Mouse (Mus musculus): ENCODE measurements around the gene Pten. TPM values are rescaled to one million over a fixed set of nuclear protein-coding genes. Genes with fewer than 3 reads are reported as not detected.

The Pten gene
- total and polyA plus RNA-seq, 3 experiments, result 24.1 to 41.5 (median 36.8) TPM

GRCm38 (mm10) chr19:32800557-32800956 is 43.3 kb downstream of the Pten start:
- in situ Hi-C loops (cut with MboI; ENCODE audit: low pct_ligation_motif_present, low pct_unique_long_range_greater_than_20kb, low sequenced_read_pairs), result no loop called here
- DNase-seq (ENCODE audit: extremely low read depth), result no peak
- H3K36me3 ChIP-seq (replicated peaks in 1 of 2; ENCODE audit: control insufficient read depth in 1 of 2, insufficient read depth in 1 of 2, low read length in 1 of 2), result peaks cover 37 to 78% of the 10 kb centered on the region in 2 experiments

DNA sequence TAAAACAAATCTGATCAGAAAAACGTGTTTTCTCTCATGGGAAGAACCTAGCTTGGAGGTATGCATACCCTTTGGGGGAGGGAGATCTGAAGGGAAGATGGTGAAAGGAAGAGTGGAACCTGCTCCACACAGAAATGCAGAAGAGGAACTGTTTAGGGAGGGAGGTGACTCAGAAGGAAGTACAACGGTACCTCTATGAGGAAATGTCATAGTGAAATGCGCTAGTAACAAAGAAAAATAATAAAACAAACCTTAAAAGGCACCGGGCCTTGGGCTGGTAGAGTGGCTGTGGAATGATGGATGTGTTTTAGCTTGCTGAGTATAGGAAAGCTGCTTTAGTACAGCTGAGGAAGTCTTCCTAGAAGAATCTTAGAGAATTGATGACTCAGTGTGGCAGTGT is 47.4 kb downstream of the Pten start:
- Histone ChIP-seq H3K4me3 (replicated peaks in 1 of 3; ENCODE audit: low read depth in 2 of 3, low read length in 2 of 3, poor library complexity in 1 of 3) (no peak overlapping the region), H3K9ac (ENCODE audit: insufficient read depth, low read depth) (no peak overlapping the region), H3K79me2 (replicated peaks; ENCODE audit: control insufficient read depth, extremely low read depth, insufficient read depth, poor library complexity, severe bottlenecking) (peaks cover 41% of the 10 kb centered on the region), H3K9me3 (replicated peaks; ENCODE audit: low read length) (no peaks in the 10 kb centered on the region), H3K27me3 (replicated peaks) (no peaks in the 10 kb centered on the region), H3K36me3 (replicated peaks in 1 of 2; ENCODE audit: control insufficient read depth in 1 of 2, insufficient read depth in 1 of 2, low read length in 1 of 2) (peaks cover 25 to 70% of the 10 kb centered on the region in 2 experiments), H3K4me2 (ENCODE audit: insufficient read depth, low read depth, poor library complexity, severe bottlenecking) (no peak overlapping the region), H3K4me1 (ENCODE audit: control insufficient read depth in 1 of 2, insufficient read depth in 2 of 2) (peaks cover 9 to 37% of the 10 kb centered on the region in 2 experiments; a peak in 3 of 4 replicates), H3K27ac (ENCODE audit: insufficient read depth, low read depth) (no peak overlapping the region)
- dilution Hi-C loops (cut with MboI; ENCODE audit: extremely low pct_ligation_motif_present, extremely low pct_unique_long_range_greater_than_20kb, low sequenced_read_pairs), result no loop called here
- TF ChIP-seq IRF4 (IDR thresholded peaks at IDR 0.05; ENCODE audit: low read depth, low read length) (no peak), ETS1 (conservative IDR thresholded peaks at IDR 0.05; ENCODE audit: low read depth, low read length) (no peak), ZMIZ1 (IDR thresholded peaks at IDR 0.05; ENCODE audit: low read depth, low read length) (no peak), PAX5 (IDR thresholded peaks at IDR 0.05; ENCODE audit: low read length) (no peak), USF2 (conservative IDR thresholded peaks at IDR 0.05; ENCODE audit: low read depth, low read length) (no peak), CTCF (conservative IDR thresholded peaks at IDR 0.05 in 1 of 2, IDR thresholded peaks at IDR 0.05 in 1 of 2; ENCODE audit: low read depth in 2 of 2, low read length in 2 of 2) (no peak), TBP (conservative IDR thresholded peaks at IDR 0.05; ENCODE audit: low read depth, low read length) (no peak), BHLHE40 (IDR thresholded peaks at IDR 0.05; ENCODE audit: low read depth, low read length) (no peak), RAD21 (IDR thresholded peaks at IDR 0.05; ENCODE audit: low read depth, low read length) (no peak), MAZ (IDR thresholded peaks at IDR 0.05; ENCODE audit: low read depth, low read length) (no peak), KAT2A (IDR thresholded peaks at IDR 0.05; ENCODE audit: insufficient replicate concordance, low read length) (no peak)
- DNase-seq (ENCODE audit: extremely low read depth), result no peak
- in situ Hi-C loops (cut with MboI; ENCODE audit: low pct_ligation_motif_present, low pct_unique_long_range_greater_than_20kb, low sequenced_read_pairs), result no loop called here

More at GRCm38 (mm10) chr19:32800557-32800956, 43.3 kb downstream of the Pten start:
- Histone ChIP-seq H3K4me3 (replicated peaks in 1 of 3; ENCODE audit: low read depth in 2 of 3, low read length in 2 of 3, poor library complexity in 1 of 3) (no peak overlapping the region), H3K9me3 (replicated peaks; ENCODE audit: low read length) (no peaks in the 10 kb centered on the region), H3K4me2 (ENCODE audit: insufficient read depth, low read depth, poor library complexity, severe bottlenecking) (no peak overlapping the region), H3K4me1 (ENCODE audit: control insufficient read depth in 1 of 2, insufficient read depth in 2 of 2) (peaks cover 2 to 16% of the 10 kb centered on the region in 2 experiments; a peak in 3 of 4 replicates), H3K9ac (ENCODE audit: insufficient read depth, low read depth) (no peak overlapping the region), H3K27me3 (replicated peaks) (no peaks in the 10 kb centered on the region), H3K27ac (ENCODE audit: insufficient read depth, low read depth) (no peak overlapping the region), H3K79me2 (replicated peaks; ENCODE audit: control insufficient read depth, extremely low read depth, insufficient read depth, poor library complexity, severe bottlenecking) (peaks cover 44% of the 10 kb centered on the region)
- dilution Hi-C loops (cut with MboI; ENCODE audit: extremely low pct_ligation_motif_present, extremely low pct_unique_long_range_greater_than_20kb, low sequenced_read_pairs), result no loop called here
- no peak for TF ChIP-seq GABPA (IDR thresholded peaks at IDR 0.05; ENCODE audit: insufficient replicate concordance, low read depth, low read length)
- no peak for TF ChIP-seq PAX5 (IDR thresholded peaks at IDR 0.05; ENCODE audit: low read length)
- TF ChIP-seq MXI1 (IDR thresholded peaks at IDR 0.05; ENCODE audit: low read depth, low read length), result no peak

DNA sequence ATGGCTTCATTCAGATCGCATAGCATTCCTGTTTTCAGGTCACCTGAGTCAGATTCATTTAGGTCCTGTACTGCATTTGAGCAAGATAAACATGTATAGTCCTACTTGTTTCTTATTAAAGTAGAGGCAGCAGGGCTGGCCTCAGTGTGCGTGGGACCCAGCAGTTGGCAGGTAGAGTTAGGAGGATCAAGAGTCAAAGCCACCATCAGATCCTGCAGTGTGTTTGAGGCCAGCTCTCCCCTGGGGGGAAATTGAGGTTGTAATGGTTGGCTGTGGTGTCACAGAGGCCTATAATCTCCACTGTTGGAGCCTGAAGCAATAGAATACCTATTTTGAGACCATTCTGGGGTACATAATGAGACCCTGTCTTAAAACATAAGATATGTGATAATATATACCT is 50.3 kb downstream of the Pten start:
- no peak for TF ChIP-seq TCF12 (IDR thresholded peaks at IDR 0.05; ENCODE audit: low read depth, low read length)
- TF ChIP-seq BHLHE40 (IDR thresholded peaks at IDR 0.05; ENCODE audit: low read depth, low read length), result no peak
- TF ChIP-seq IRF4 (IDR thresholded peaks at IDR 0.05; ENCODE audit: low read depth, low read length), result no peak
- TF ChIP-seq ZC3H11A (IDR thresholded peaks at IDR 0.05; ENCODE audit: low read depth, low read length), result no peak
- no peak for TF ChIP-seq SMC3 (IDR thresholded peaks at IDR 0.05; ENCODE audit: low read depth, low read length)
- no peak for TF ChIP-seq NRF1 (IDR thresholded peaks at IDR 0.05; ENCODE audit: low read depth, low read length)
- TF ChIP-seq MYC (IDR thresholded peaks at IDR 0.05; ENCODE audit: low read depth, low read length), result no peak
- TF ChIP-seq CHD2 (IDR thresholded peaks at IDR 0.05; ENCODE audit: low read length), result no peak
- TF ChIP-seq E2F4 (IDR thresholded peaks at IDR 0.05; ENCODE audit: insufficient replicate concordance, low read depth, low read length), result no peak
- no peak for TF ChIP-seq UBTF (IDR thresholded peaks at IDR 0.05; ENCODE audit: low read depth, low read length)
- no peak for TF ChIP-seq HCFC1 (IDR thresholded peaks at IDR 0.05; ENCODE audit: low read depth, low read length)
- TF ChIP-seq SIN3A (IDR thresholded peaks at IDR 0.05; ENCODE audit: low read length), result no peak
- TF ChIP-seq MEF2A (IDR thresholded peaks at IDR 0.05; ENCODE audit: borderline replicate concordance, low read depth, low read length), result no peak
- TF ChIP-seq ZMIZ1 (IDR thresholded peaks at IDR 0.05; ENCODE audit: low read depth, low read length), result no peak
- no peak for TF ChIP-seq MAX (IDR thresholded peaks at IDR 0.05; ENCODE audit: low read length)
- no peak for TF ChIP-seq KAT2A (IDR thresholded peaks at IDR 0.05; ENCODE audit: insufficient replicate concordance, low read length)
- TF ChIP-seq ZNF384 (IDR thresholded peaks at IDR 0.05; ENCODE audit: low read depth, low read length), result no peak
- Histone ChIP-seq H3K9me3 (replicated peaks; ENCODE audit: low read length) (no peaks in the 10 kb centered on the region), H3K36me3 (replicated peaks in 1 of 2; ENCODE audit: control insufficient read depth in 1 of 2, insufficient read depth in 1 of 2, low read length in 1 of 2) (peaks cover 21 to 67% of the 10 kb centered on the region in 2 experiments), H3K4me3 (replicated peaks in 1 of 3; ENCODE audit: low read depth in 2 of 3, low read length in 2 of 3, poor library complexity in 1 of 3) (no peak overlapping the region), H3K79me2 (replicated peaks; ENCODE audit: control insufficient read depth, extremely low read depth, insufficient read depth, poor library complexity, severe bottlenecking) (peaks cover 39% of the 10 kb centered on the region), H3K27ac (ENCODE audit: insufficient read depth, low read depth) (no peak overlapping the region), H3K4me1 (ENCODE audit: control insufficient read depth in 1 of 2, insufficient read depth in 2 of 2) (peaks cover 9 to 37% of the 10 kb centered on the region in 2 experiments; a peak in 3 of 4 replicates), H3K4me2 (ENCODE audit: insufficient read depth, low read depth, poor library complexity, severe bottlenecking) (no peak overlapping the region), H3K27me3 (replicated peaks) (no peaks in the 10 kb centered on the region), H3K9ac (ENCODE audit: insufficient read depth, low read depth) (no peak overlapping the region)
- dilution Hi-C loops (cut with MboI; ENCODE audit: extremely low pct_ligation_motif_present, extremely low pct_unique_long_range_greater_than_20kb, low sequenced_read_pairs), result no loop called here
- in situ Hi-C loops (cut with MboI; ENCODE audit: low pct_ligation_motif_present, low pct_unique_long_range_greater_than_20kb, low sequenced_read_pairs), result no loop called here
- DNase-seq (ENCODE audit: extremely low read depth), result no peak
